Mouse (Mus musculus) E14TG2a.4 (cell line): ENCODE measurements around the gene Egfl8.

Source experiments
- CTCF ChIP-seq: conservative IDR thresholded peaks from 2 replicates; pipeline ENCODE4 v1.5.1; 2014; ENCODE audit warnings: low read length
- NANOG ChIP-seq: IDR thresholded peaks from 2 replicates; pipeline ENCODE4 v1.6.1; 2014; ENCODE audit warnings: borderline replicate concordance, low read length, mixed read lengths
- POU5F1 ChIP-seq: IDR thresholded peaks from 2 replicates; pipeline ENCODE4 v1.6.1; 2014; ENCODE audit warnings: low read length, borderline replicate concordance

DNA sequence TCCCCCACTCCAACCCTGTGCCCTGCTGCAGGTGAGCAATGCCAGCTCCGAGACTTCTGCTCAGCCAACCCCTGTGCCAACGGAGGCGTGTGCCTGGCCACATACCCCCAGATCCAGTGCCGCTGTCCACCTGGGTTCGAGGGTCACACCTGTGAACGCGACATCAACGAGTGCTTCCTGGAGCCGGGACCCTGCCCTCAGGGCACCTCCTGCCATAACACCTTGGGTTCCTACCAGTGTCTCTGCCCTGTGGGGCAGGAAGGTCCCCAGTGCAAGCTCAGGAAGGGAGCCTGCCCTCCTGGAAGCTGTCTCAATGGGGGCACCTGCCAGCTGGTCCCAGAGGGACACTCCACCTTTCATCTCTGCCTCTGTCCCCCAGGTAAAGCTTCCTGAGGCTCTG lies 48.5 kb downstream of the Egfl8 start:
- TF ChIP-seq CTCF (no peak), NANOG (no peak), POU5F1 (no peak)
